Mouse (Mus musculus) kidney, postnatal 4 days (tissue): Measurements from ENCODE around the gene Larp1.

ENCODE experiments used
- DNase-seq, 2 experiments: peaks; one replicate each; pipeline ENCODE4 v3.0.0; 2021; ENCODE audit warnings: mixed read lengths in 2 of 2

The Larp1 gene

DNA sequence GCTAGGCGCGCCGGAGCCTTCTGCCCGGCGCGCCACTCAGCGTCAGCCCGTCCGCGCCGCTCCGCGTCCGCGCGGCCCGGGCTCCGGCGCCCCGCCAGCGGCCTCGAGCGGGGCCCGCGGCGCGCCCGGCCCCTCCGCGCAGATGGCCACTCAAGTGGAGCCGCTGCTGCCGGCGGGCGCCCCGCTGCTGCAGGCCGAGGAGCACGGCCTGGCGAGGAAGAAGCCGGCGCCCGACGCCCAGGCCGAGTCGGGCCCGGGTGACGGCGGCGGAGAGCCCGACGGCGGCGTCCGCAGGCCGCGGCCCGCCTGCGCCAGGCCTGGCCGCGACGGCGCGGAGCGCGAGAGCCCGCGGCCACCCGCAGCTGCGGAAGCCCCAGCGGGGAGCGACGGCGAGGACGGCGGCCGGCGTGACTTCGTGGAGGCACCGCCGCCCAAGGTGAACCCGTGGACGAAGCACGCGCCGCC is at the start of gene Larp1:
Gene Larp1 (plus strand): TSS at position 14 of the 465 bp plus-strand sequence.
- DNase-seq = no peak

DNA sequence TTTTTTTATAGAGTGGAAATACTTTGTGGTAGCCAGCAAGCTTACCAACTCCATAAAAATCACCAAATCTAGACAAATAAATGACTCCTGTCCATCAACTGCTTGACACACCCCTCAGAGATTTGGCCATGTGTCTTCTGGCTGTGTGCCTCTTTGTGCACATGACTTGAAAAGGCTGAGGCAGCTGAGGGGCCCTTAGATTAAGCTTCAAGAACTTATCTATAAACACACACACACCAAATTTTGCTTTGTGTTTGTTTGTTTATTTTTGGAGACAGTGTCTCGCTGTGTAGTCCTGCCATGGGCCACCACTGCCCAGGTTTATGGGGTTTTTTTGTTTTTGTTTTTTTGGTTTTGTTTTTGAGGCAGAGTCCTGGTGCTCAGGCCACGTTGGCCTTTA is 48.9 kb upstream of the Larp1 start:
- DNase-seq = no peak

DNA sequence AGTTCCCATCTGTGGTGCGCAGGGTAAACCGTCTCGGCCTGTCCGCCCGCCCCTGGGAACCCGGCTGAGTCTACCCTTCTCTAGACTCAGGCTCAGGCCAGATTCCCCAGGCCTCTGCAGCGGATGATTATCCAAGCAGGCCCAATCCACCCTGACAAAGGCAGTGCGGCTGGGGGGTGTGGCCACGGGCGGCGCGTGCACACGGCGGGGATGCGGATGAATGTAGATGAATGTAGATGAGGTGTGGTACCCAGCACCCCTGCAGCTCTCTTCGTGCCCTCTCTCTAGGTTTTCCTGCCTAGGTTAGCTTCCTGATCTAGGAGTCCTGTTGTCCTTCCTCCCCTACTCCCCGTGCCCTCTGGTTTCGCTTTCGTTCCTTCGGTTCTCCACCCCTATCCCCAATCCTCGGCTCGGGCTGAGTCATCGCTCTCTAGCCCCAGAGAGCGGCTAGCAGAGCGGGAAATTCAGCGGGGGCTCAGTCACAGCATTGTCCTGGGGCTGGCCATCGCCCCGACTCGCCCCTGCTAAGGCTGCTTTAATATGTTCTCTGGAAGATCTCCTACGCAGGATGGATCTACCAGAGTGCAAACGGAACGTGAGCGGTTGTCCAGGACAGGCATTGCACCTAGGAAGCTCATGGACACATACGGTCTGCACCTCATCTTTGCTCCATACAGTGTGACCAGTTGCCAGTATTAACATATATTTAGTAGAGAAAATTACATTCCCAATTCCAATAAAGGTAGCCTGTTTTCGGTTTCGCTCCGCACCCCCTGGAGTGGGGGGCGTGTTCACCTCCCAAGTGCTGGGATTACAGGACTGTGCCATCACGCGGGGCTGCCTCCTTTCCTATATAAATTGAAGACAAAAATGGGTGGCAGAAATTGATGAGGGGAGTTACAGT is 46.2 kb upstream of the Larp1 start:
- DNase-seq = peak; percentile 87 to 92

DNA sequence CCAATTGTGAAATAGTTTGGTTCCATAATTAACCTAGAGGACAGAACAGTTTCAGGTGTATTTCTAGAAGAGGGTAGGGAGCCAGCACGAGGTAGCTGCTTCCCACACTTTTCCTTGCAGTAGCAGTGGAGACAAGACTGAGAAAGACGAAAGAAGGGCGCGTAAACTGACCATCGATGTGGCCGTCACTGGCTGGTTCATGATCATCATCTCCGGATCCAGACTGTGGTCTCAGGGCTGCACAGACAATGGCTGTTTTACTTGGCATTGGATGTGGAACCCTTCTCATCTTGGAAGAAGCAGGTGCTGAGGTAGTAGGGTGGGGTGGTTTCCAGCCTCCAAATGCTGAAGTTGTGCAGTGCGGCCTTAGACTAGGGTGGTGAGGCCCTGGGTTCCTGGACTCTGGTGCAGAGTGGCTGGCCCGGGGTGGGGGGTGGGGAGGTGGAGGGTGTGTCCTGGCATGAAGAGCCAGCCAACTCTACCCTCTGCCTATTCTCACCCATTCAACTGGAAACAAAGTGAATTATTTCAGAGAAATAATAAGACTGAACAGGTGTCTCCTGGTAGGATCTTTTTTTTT is 45.5 kb upstream of the Larp1 start:
- DNase-seq = no peak

DNA sequence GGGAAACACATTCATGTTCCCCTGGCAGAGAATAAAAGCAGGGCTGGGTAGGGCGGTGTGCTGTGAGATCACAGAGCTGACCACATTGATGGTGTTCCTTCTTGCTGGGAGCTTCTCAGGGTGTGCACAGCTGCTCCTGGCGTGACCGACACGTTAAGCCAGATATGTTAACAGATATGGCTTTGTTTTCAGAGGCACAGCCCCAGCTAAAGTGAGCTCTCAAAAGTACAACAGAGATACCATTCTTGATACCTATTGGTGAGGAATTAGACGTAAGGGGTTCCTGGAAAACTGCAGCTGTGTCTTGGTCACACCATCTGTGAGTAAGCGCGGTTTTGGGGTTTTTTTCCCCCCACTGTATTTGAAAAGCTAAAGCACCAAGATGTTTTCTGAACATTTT is 42.2 kb upstream of the Larp1 start:
- no peak for DNase-seq

DNA sequence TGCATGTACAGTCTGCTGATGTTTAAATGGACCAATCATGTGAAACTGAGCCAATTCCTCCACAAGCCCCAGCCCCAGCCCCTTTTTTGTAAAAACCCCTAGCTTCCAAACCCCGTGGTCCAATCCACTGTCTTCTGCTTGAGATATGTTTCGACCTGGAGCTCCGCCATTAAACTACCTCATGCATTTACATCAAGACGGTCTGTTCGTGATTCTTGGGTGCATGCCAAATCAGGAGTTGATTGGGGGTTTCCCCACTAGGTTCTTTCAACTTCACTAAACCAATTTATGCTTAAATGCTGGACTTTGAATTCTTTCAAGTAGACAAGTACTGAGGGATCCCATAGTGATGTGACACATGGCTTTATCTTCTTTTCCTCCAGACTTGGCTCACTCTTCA is 40.6 kb upstream of the Larp1 start:
- DNase-seq = no peak

DNA sequence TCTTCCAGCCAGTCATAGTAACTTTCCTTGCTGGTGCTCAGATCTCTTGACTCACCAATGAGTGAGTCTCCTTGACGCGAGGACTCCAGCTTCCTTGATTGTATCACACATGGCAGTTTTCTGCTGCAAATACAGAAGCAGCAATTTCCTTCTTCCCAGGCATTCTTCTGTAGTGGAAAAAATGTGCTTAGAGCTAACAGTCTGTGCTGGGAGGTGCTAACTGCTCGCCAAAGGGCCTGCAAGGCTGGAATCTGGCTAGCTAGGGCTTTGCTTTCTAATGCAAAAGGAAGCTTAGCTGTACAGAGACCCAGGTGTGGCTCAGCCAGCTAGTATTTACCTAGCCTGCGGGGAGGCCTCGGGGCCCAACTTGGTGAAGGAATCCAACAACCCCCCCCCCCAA is 38.3 kb upstream of the Larp1 start:
- no peak for DNase-seq

DNA sequence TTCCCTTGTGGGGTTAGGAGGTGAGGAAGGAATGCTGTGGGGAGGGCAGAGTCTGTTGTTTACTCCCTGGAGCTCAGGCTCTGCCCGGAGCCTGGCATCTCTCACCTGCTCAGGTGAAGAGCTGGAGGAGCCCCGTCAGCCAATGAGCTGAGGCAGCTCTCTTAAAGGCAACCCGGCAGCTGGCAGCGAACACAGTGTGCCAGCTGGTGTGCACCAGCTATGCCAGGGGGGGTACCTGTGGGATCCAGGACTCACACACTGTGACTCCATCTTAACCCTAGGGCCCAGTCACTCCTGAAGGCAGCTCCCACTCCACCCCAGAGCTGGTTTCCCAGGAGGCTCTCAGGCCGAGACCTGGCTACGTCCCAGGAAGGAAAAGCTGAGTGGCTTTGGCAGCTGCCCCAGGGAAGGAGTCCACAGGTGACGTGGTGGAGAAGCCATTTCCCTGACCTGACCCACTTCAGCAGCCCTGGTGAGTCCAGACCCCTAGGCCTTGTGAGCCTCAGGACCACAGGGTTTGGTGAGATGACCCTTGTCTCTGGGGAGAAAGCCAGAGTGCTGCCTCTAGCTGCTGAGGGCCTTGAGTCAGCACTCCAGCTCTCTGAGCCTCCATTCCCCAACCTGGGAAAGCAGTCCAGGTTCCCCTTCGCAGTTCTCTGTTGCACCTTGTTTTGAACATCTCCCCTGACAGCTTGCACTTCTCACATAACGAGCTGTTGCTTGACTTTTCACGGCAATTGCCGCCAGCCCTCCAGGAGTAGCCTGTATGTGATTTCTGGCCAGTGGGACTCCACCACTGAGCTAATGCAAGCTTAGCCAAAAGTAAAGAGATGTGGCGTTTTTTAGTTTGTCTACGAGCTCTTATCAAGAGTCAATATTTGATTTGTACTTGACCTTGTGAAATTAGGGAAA is 35.6 kb upstream of the Larp1 start:
- DNase-seq = peak; percentile 21 to 37

DNA sequence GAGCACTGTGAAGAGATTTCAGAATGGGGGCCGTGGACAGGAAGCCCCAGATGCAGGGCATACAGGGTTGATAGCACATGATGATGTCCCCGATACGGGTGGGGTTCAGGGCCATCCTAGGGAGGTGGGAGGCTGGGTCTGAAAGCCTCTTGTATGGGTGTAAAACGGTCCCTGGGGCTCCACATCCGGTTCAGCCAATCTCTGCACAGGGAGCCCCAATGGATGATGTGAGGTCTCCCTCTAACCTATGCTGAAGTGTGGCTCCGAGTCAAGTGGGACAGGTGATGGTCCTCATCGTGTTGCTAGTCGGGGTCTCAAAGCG is 35.0 kb upstream of the Larp1 start:
- no peak for DNase-seq

DNA sequence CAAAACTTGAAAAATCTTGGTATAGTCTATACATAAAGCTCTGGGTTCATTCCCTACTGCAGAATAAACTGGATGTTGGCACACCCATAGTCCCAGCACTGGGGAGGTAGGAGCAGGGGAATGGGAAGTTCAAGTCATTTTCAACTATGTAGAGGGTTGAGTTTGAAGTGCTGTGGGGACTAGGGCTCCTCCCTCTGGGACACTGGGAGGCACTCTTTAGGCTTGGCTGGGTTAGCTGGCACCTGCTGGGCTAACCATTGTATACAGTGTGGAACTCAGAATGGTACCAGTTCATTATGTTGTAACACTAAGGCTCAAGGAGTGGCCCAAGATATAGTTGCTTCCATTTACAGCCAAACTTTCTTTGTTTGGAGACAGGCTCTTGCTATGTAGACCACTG is 33.0 kb upstream of the Larp1 start:
- DNase-seq = no peak

DNA sequence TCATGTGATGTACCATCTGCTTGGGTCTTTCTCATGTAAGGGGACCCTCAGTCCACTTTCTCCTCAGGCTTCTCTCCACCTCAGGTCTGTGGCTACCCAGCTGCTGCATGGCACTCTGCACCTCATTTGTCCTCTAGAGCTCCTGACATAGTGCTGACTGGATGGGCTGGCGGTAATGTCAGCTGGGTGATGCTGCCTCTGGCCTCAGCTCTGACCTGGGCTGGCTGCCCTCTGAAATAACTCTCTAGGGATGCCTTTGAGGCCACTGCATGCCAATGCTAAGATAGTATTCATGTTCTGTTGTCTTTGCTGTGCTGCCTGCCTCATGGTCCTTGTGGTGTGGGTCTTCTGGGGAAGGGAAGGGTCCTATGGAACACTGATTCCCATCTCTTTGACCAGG is 31.2 kb upstream of the Larp1 start:
- no peak for DNase-seq

DNA sequence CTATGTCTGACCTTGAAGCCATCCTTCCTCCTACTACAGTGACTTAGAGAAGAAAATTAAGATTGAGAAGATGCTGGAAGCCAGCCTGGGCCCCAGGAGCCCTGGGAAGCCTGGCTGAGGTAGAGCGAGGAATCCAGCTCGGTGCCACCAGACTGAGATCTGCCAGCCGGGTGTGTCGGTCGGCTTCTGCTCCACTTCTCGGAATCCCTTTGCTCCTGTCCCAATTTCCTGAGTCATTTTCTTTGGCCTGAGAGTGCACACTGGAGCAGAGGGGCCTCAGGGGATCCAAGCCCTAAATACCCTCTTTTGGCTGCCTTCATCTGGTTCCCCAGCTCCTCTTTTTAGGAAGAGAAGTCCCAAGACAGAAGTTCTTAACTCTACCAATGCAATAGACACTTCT is 29.2 kb upstream of the Larp1 start:
- DNase-seq = no peak

DNA sequence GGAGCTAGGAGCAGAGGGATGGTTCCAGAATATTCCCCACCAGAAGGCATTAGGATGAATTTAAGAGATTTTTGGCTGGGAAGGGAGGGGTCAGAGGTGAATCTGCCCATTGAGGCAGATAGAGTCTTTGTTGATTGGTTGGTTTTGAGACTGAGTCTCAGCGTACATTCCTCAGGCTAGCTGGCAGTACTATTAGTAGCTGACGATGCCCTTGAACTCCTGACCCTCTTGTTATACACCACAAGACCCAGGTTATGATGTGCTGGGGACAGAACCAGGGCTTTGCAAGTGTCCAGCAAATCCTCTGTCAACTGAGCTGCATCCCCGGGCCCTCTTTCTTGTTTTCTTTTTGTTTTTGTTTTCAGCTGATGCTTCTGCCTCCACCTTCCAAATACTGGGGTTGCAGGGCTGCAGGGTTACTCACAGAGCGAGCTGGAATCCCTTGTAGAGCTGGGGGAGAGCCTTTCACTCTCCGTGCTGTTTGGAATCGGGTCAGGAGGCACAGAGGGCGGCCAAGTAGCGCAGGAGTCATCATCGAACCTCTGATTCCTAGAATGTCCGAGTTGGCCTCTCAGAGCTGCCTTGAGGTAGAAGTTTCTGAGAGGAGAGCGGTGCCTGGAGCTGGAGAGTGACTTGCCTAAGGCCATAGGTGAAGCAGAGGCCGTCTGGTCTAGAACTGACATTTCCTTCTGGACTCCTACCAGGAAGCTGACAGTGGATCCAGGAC is 27.6 kb upstream of the Larp1 start:
- no peak for DNase-seq

DNA sequence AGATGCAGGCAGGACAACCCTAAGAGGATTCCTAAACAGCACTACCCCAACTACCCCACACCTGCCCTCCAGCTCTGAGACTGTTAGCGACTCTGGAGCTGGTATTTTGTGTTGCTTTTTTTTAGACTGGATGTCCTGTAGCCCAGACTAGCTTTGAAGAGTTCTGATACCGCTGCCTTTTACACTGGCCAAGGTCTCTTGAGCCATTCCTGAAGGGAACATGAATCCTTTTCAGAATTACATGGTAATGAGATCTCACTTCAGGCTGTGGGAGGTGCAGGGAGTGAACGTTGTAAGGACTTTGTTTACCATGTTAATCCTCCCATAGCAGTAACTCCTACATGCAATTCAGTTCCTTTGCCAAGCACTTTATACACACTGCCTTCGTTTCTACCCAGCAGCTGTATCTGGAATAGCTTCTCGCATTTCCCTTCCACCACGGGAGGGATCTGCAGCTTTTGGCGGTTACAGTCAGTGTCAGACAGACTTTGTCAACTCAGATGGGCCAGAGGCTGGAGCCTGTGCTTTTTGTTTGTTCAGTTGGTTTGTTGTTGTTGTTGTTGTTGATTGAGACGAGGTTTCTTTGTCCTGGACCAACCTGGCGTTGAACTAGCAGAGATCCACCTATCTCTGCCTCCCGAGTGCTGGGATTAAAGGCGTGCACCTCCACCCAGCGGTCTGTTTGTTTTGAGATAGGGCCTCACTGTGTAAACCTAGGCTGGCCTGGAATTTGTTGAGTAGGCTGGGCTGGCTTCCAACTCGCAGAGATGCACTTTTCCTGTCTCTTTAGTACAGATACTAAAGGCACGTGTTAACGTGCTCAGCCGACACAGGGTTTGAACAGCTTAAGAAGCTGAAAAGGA is 25.2 kb upstream of the Larp1 start:
- DNase-seq = peak; percentile 25 to 47

DNA sequence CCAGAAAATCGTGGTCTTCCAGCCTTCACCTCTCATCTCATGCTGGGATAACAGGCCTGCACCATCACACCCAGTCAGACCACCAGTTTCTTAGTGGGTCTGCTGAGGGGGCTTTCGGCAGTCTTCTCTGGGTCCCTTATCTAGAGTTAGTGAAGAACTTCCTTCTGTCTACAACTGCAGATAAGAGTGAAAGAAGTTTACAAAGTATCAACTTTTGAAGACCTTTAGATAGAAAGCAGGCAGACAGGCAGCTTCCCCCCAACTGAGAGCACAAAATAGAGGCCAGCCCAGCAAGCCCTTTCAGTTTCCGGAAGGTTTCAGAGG is 24.6 kb upstream of the Larp1 start:
- DNase-seq = no peak

DNA sequence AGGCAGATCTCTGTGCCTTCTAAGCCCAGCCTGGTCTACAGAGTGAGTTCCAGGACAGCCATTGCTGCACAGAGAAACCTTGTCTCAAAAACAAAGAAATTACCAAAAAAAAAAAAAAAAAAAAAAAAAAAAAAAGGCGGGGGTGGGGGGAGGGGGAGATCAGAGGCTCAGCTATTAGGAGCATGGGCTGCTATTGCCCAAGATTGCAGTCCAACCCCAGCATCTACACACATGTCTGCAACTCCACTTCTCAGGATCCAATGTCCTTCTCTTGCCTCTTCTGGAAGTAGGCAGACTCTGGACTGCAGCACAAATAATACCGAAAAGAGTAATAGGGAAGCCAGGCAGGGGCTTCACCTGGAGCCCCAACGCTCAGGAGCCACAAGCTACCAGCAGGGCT is 23.4 kb upstream of the Larp1 start:
- DNase-seq = no peak

DNA sequence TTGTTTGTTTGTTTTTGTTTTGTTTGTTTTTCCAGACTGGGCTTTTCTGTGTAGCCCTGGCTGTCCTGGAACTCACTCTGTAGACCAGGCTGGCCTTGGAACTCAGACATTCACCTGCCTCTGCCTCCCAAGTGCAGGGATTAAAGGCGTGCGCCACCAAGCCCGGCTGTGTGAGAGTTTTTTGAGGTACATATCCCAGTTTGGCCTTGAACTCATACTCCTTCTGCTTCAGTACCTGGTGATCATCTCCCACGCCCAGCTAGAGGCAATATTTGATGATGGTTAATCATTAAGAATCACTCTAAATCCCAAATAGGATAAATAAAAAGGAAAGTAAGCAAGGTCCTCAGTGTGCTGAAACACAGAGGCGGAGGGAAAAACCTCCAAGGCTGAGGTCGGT is 22.8 kb upstream of the Larp1 start:
- no peak for DNase-seq

DNA sequence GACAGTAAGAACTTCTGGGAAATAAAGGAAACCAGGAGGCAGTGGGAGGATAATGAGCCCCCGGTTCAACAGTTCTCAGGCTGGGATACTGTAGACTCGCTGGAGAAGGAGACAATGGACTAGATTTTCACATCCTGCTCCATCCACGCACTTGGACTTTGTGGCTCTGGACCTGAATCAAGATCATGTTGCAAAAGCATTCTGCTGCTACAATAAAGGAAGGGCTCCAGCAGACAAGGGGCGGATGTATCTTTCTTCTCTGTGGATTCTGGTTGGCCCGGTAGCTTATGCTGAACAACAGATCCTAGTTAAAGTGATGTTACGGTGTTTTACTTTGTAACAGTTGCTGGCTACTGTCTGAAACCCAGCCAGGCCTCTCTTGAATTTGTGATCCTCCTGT is 22.4 kb upstream of the Larp1 start:
- no peak for DNase-seq

DNA sequence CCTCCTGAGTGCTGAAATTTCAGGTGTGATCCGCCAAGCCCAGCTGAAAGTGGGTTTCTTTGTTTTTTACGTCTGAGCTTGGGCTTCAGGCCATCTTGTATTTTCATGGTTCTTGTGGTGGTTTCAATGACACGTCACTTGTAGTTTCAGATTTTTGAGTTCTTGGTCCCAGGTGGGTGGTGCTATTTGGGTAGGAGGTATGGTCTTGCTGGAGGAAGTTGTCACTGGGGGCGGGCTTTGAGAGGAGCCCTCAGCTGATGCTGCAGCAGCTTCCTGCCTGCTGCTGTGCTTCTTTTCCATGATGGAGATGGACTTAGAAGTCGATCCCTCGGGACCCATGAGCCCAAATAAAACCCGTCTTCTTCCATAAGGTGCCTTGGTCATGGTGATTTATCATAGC is 22.0 kb upstream of the Larp1 start:
- DNase-seq = no peak

DNA sequence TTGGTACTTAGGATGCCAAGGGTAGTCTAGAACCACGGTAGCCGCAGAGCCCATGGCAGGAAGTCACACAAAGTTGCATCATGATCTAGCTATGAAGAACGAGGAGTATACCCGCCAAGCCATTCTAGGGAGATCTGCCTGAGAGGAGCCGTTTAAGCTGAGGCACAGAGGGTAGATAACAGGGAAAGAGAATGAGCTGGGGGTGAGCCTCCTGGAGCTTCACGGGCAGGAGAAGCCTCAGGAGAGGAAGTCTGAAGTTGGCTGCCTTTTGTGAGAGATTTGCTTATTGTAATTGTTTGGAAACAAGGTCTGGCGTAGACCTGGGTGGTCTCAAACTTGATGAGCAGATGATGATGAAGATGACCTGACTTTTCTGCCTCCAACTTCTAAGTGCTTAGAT is 10.7 kb upstream of the Larp1 start:
- DNase-seq = no peak

DNA sequence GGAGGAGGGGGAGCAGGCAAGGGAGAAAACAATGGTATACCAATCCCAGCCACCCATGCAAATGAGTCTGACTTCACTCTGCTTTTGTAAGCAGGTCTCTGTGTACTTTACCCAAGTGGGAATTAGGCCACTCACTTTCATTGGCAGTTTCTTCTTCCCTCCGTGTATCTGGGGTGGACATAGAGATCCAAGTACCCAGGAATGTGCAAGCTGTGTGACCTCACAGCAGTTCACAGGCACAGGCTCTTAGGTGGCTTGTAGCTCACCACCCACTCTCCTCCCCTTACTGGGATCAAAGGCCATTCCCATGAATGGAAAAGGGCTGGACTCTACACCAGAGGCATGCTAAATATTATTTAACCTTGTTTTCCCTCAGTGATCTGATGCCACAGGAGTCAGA is 10.0 kb upstream of the Larp1 start:
- peak in 1 of 2 experiments; percentile 43 for DNase-seq

DNA sequence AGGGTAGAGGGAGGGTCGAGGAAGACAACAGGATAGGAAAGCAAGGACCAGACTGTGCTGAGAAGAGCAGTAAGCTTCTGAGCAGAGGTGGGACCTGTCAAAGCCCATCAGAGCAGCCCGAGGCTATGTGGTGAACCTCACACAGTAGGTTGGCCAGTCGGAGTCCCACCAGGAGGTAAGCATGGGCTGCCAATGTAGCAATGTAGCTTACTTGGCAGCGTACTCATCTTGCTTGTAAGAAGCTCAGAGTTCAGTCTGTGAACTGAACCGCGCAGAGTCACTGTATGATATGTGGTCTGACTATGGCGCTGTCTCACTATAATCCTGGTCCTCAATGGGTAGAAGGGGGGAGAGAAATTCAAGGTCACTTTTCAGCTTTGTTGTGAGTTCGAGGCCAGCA is 5.7 kb upstream of the Larp1 start:
- DNase-seq = no peak
